Mouse (Mus musculus): ENCODE data around the gene Tex26. TPM values are rescaled to one million over a fixed set of nuclear protein-coding genes. Genes with fewer than 3 reads are reported as not detected.

Tex26 gene
- polyA plus RNA-seq, 1 experiment from 2014 or later, result 1.7 TPM

DNA sequence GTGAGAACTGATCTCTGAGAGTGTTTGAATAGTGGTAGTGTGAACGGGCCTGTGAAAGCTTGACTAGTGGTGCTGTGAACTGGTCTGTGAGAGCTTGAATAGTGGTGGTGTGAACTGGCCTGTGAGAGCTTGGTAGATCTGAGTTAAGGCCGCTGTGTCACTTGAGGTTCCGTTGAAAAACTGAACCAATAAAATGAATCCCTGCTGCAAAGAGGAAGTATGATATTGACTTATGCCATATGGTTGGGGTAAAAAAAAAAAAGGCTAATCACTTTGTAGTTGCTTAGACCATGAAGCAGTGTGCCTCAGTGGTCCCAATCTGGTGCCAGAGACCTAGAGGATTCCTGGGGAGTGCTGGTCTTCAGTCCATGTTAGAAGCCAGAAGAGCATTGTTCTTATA is 30.0 kb upstream of the Tex26 start:
- Histone ChIP-seq H3K36me3 (ENCODE audit: control insufficient read depth, insufficient read depth, low read length) (no peaks in the 10 kb centered on the region), H3K9ac (ENCODE audit: low read length) (no peak overlapping the region), H3K27me3 (ENCODE audit: control insufficient read depth, insufficient read depth, low read length) (peaks cover 9% of the 10 kb centered on the region; the same call in 1 of the 2 replicates), H3K27ac (ENCODE audit: low read depth, low read length) (no peak overlapping the region), H3K4me2 (ENCODE audit: low read depth, low read length, severe bottlenecking) (no peak overlapping the region), H3K4me3 (ENCODE audit: low read depth, low read length) (no peak overlapping the region), H3K4me1 (replicated peaks; ENCODE audit: control insufficient read depth, insufficient read depth, low read length) (peaks cover 8% of the 10 kb centered on the region; the same call in 1 of the 2 replicates), H3K9me3 (ENCODE audit: control insufficient read depth, low read length) (no peaks in the 10 kb centered on the region)
- ATAC-seq (replicated peaks; ENCODE audit: low FRiP score) (no peak), DNase-seq (ENCODE audit: low spot score) (no peak)
- WGBS, result 91% methylated on average over 3 of the region's 3 CpGs

DNA sequence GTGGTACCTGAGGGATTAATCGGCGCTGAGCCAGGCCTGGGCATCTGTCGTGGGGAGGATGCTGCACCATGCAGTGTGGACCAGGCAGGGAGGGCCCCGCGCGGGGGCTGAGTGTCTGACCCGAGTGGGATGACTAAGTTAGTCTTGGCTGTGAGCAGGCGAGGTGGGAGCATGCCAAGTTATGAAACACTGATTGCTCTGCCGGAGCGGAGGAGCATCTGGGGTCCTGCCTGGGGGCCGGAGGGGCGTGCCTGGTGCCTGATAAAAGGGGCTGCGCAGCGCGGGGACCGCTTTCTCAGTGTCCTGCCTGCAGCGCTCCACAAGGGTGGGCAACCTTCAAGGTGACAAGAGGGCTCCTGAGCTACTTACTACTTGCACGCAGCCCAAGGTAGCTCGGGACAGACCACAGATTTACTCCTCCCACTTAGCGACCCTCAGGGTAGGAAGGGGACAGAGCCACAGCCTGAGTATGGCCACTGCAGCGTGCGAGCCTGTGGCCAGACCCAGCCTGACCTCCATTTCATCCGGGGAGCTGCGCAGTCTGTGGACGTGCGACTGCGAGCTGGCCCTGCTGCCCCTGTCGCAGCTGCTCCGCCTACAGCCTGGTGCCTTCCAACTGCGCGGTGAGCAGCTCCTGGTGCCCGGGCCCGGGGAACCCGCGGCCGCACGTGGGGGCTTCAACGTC is 27.8 kb upstream of the Tex26 start, which contains the start of gene Medag:
TSS of gene Medag (plus strand) at position 241 of the 685 bp plus-strand sequence.
- no peak within 1 kb of the TSS for H3K27ac ChIP-seq (ENCODE audit: low read depth, low read length)
- ATAC-seq (replicated peaks; ENCODE audit: low FRiP score) (peak; percentile 71), DNase-seq (ENCODE audit: low spot score) (peak; percentile 71)
- peak within 1 kb of the TSS; percentile 14 for H3K4me3 ChIP-seq (ENCODE audit: low read depth, low read length)
- H3K36me3 ChIP-seq (ENCODE audit: control insufficient read depth, insufficient read depth, low read length), result no peaks in the 10 kb centered on the region
- 3% methylated on average over 38 of the region's 38 CpGs for WGBS
- H3K4me2 ChIP-seq (ENCODE audit: low read depth, low read length, severe bottlenecking), result peak within 1 kb of the TSS; percentile 47
- peaks cover 9% of the 10 kb centered on the region; the same call in 1 of the 2 replicates for H3K27me3 ChIP-seq (ENCODE audit: control insufficient read depth, insufficient read depth, low read length)
- H3K9ac ChIP-seq (ENCODE audit: low read length), result peak within 1 kb of the TSS; percentile 43
- peaks cover 8% of the 10 kb centered on the region; the same call in 1 of the 2 replicates for H3K4me1 ChIP-seq (replicated peaks; ENCODE audit: control insufficient read depth, insufficient read depth, low read length)
- H3K9me3 ChIP-seq (ENCODE audit: control insufficient read depth, low read length), result no peaks in the 10 kb centered on the region

DNA sequence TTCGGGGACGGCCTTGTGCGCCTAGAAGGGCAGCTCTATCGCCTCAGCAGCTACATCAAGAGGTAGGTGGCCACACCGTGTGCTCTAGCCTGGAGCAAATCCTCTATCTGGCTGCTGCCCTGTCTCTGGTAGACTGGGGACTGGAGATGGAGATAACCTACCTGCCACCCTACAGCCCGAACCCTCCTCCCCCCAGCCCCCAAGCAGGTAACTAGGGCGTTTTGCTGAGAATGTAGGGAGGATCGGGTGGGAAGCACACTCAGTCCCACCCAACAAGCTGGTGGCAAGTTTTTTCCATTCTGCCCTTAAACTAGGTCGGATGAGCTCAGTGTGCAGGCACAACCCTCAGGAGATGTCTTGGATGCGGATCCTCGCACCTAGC is 27.3 kb upstream of the Tex26 start:
- peaks cover 8% of the 10 kb centered on the region; the same call in 1 of the 2 replicates for H3K4me1 ChIP-seq (replicated peaks; ENCODE audit: control insufficient read depth, insufficient read depth, low read length)
- no peak overlapping the region for H3K27ac ChIP-seq (ENCODE audit: low read depth, low read length)
- DNase-seq (ENCODE audit: low spot score), result no peak
- no peak for ATAC-seq (replicated peaks; ENCODE audit: low FRiP score)
- H3K9me3 ChIP-seq (ENCODE audit: control insufficient read depth, low read length), result no peaks in the 10 kb centered on the region
- H3K36me3 ChIP-seq (ENCODE audit: control insufficient read depth, insufficient read depth, low read length), result no peaks in the 10 kb centered on the region
- H3K27me3 ChIP-seq (ENCODE audit: control insufficient read depth, insufficient read depth, low read length), result peaks cover 9% of the 10 kb centered on the region; the same call in 1 of the 2 replicates
- H3K4me2 ChIP-seq (ENCODE audit: low read depth, low read length, severe bottlenecking), result peak overlapping the region; percentile 47
- 37% methylated on average over 11 of the region's 11 CpGs for WGBS
- peak overlapping the region; percentile 14 for H3K4me3 ChIP-seq (ENCODE audit: low read depth, low read length)
- H3K9ac ChIP-seq (ENCODE audit: low read length), result peak overlapping the region; percentile 43

DNA sequence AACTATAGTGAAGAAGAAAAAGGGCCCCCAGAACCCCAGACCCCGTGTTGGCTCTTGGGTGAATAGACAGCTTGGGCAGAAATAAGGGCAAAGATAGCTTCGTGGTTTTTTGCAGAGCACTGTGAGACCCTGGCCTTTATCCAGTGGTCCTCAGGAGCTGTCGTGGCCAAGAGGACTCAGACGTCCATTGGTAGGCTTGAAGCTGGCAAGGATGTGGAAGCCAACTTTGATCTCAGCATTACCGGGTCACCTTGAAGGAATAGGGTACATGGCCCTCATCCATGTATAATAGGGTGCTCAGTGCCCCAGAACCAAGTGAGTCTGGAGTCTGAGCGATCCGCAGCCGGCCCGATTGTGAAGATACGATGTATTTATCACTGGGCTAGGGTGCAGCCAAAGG is 26.8 kb upstream of the Tex26 start:
- no peak overlapping the region for H3K9ac ChIP-seq (ENCODE audit: low read length)
- ATAC-seq (replicated peaks; ENCODE audit: low FRiP score), result no peak
- H3K4me1 ChIP-seq (replicated peaks; ENCODE audit: control insufficient read depth, insufficient read depth, low read length), result peaks cover 8% of the 10 kb centered on the region; the same call in 1 of the 2 replicates
- peaks cover 9% of the 10 kb centered on the region; the same call in 1 of the 2 replicates for H3K27me3 ChIP-seq (ENCODE audit: control insufficient read depth, insufficient read depth, low read length)
- no peaks in the 10 kb centered on the region for H3K9me3 ChIP-seq (ENCODE audit: control insufficient read depth, low read length)
- no peak overlapping the region for H3K27ac ChIP-seq (ENCODE audit: low read depth, low read length)
- H3K36me3 ChIP-seq (ENCODE audit: control insufficient read depth, insufficient read depth, low read length), result no peaks in the 10 kb centered on the region
- 92% methylated on average over 10 of the region's 10 CpGs for WGBS
- DNase-seq (ENCODE audit: low spot score), result no peak
- H3K4me2 ChIP-seq (ENCODE audit: low read depth, low read length, severe bottlenecking), result no peak overlapping the region
- H3K4me3 ChIP-seq (ENCODE audit: low read depth, low read length), result no peak overlapping the region

DNA sequence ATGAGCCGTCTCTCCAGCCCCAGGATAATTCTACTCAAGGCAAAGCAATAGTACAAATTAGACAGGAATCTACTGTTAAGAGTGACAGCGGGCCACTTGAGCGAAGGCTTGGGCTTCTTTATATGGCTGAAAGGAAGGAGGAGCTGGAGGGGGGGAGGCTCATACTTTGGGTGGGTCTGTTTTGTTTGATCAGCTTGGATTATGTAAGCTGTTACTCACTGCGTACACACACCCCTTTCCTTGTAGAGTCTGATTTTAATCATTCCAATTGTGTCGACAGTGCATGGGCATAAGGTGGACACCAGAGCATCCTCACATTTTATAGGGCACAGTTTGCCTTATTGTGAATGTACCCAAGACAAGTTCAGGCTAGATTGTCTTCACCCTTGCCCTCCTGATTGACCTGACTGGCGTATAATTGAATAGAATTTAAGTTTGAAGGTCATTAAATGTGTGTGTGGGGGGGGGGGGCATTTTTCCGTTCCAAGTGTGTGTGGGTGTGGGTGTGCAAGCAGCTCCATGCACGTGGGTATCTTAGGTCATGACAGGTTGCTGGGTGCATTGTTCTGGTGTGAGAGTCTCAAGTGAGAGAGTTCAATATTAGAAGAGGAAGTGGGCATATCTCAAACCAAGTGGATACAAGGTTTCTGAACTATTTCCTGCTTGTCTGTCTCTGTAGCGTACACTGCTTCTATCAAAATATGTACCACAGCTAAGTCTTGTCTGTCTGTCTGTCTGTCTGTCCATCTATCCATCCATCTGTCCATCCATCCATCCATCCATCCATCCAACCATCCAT is 24.9 kb upstream of the Tex26 start:
- 86% methylated on average over 9 of the region's 9 CpGs for WGBS
- H3K4me3 ChIP-seq (ENCODE audit: low read depth, low read length), result no peak overlapping the region
- no peak for ATAC-seq (replicated peaks; ENCODE audit: low FRiP score)

DNA sequence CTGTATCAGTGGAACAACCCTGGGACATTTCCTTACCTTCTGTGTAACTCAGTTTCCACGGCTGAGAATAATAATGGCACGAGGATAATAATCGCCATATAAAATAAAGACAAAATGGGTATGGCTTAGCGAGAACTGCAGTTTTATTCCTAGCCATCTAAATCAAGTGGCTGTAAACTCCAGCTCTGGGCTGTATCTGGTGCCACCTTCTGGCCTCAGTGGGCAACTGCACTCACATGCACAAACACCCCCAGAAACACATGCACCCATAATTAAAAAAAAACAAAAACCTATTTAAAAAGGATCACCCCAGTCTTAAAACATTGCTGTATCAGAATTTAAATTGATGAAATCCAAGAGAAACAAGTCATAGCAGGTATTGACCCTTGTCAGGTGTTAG is 22.1 kb upstream of the Tex26 start:
- H3K4me1 ChIP-seq (replicated peaks; ENCODE audit: control insufficient read depth, insufficient read depth, low read length), result no peaks in the 10 kb centered on the region
- H3K36me3 ChIP-seq (ENCODE audit: control insufficient read depth, insufficient read depth, low read length), result no peaks in the 10 kb centered on the region
- no peaks in the 10 kb centered on the region for H3K9me3 ChIP-seq (ENCODE audit: control insufficient read depth, low read length)
- ATAC-seq (replicated peaks; ENCODE audit: low FRiP score), result no peak
- H3K27me3 ChIP-seq (ENCODE audit: control insufficient read depth, insufficient read depth, low read length), result peaks cover 4% of the 10 kb centered on the region; the same call in 1 of the 2 replicates
- H3K4me3 ChIP-seq (ENCODE audit: low read depth, low read length), result no peak overlapping the region
- H3K9ac ChIP-seq (ENCODE audit: low read length), result no peak overlapping the region
- H3K4me2 ChIP-seq (ENCODE audit: low read depth, low read length, severe bottlenecking), result no peak overlapping the region
- WGBS, result 97% methylated on average over 4 of the region's 4 CpGs
- DNase-seq (ENCODE audit: low spot score), result no peak
- no peak overlapping the region for H3K27ac ChIP-seq (ENCODE audit: low read depth, low read length)

More for the DNA sequence above, 24.9 kb upstream of the Tex26 start:
- Histone ChIP-seq H3K27me3 (ENCODE audit: control insufficient read depth, insufficient read depth, low read length) (peaks cover 9% of the 10 kb centered on the region; the same call in 1 of the 2 replicates), H3K36me3 (ENCODE audit: control insufficient read depth, insufficient read depth, low read length) (no peaks in the 10 kb centered on the region), H3K4me1 (replicated peaks; ENCODE audit: control insufficient read depth, insufficient read depth, low read length) (peaks cover 8% of the 10 kb centered on the region; the same call in 1 of the 2 replicates), H3K9ac (ENCODE audit: low read length) (no peak overlapping the region), H3K27ac (ENCODE audit: low read depth, low read length) (no peak overlapping the region), H3K9me3 (ENCODE audit: control insufficient read depth, low read length) (no peaks in the 10 kb centered on the region), H3K4me2 (ENCODE audit: low read depth, low read length, severe bottlenecking) (no peak overlapping the region)
- DNase-seq (ENCODE audit: low spot score), result no peak

DNA sequence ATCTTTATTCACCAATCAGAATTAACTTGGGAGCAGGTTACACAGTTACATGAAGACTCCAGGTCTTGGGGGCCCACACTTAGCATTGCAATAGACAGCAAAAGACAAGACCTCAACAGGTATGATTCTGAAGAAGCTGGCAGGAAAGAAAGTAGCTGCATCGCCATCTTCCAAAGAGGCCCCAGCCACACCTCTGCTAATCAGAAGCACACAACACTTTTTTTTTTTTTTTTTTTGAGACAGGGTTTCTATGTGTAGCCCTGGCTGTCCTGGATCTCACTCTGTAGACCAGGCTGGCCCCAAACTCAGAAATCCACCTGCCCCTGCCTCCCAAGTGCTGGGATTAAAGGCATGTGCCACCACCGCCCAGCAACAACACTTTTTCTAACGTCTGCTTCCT is 12.9 kb upstream of the Tex26 start:
- 94% methylated on average over 3 of the region's 3 CpGs for WGBS
- no peaks in the 10 kb centered on the region for H3K36me3 ChIP-seq (ENCODE audit: control insufficient read depth, insufficient read depth, low read length)
- no peak overlapping the region for H3K4me2 ChIP-seq (ENCODE audit: low read depth, low read length, severe bottlenecking)
- peaks cover 12% of the 10 kb centered on the region for H3K4me1 ChIP-seq (replicated peaks; ENCODE audit: control insufficient read depth, insufficient read depth, low read length)
- H3K4me3 ChIP-seq (ENCODE audit: low read depth, low read length), result no peak overlapping the region
- no peak overlapping the region for H3K27ac ChIP-seq (ENCODE audit: low read depth, low read length)
- no peaks in the 10 kb centered on the region for H3K27me3 ChIP-seq (ENCODE audit: control insufficient read depth, insufficient read depth, low read length)
- ATAC-seq (replicated peaks; ENCODE audit: low FRiP score) (no peak), DNase-seq (ENCODE audit: low spot score) (no peak)
- H3K9me3 ChIP-seq (ENCODE audit: control insufficient read depth, low read length), result no peaks in the 10 kb centered on the region
- no peak overlapping the region for H3K9ac ChIP-seq (ENCODE audit: low read length)

DNA sequence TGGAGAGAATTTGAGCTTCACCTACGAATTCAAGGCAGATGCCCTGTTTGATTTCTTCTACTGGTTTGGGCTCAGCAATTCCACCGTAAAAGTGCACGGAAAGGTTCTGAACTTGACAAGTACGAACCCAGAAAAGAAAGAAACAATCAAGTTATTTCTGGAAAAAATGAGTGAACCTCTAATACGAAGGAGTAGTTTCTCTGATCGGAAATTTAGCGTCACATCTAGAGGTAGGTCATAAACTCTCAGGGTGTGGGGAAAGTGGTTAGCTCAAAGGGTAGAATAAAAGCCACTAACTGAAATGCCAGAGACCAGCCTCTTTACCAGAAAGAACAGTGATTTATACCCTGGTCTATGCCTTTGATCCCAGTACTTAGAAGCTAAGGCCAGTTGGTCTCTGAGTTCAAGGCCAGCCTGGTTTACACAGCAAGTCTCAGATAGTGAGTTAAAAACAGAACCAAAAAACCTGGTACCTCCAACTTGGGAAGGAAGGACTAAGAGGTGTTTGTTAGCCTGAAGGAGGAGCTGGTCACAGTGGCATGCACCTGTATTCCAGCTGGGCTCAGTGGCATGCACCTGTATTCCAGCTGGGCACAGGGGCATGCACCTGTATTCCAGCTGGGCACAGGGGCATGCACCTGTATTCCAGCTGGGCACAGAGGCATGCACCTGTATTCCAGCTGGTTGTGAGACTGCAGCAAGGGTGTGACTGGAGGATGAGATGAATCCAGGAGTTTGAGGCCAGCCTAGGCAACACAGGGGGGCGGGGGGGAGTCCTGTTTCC is 12.0 kb upstream of the Tex26 start:
- no peak for DNase-seq (ENCODE audit: low spot score)
- Histone ChIP-seq H3K9ac (ENCODE audit: low read length) (no peak overlapping the region), H3K27me3 (ENCODE audit: control insufficient read depth, insufficient read depth, low read length) (no peaks in the 10 kb centered on the region), H3K4me3 (ENCODE audit: low read depth, low read length) (no peak overlapping the region), H3K27ac (ENCODE audit: low read depth, low read length) (peak overlapping the region; percentile 75; the same call in 1 of the 2 replicates), H3K9me3 (ENCODE audit: control insufficient read depth, low read length) (no peaks in the 10 kb centered on the region), H3K36me3 (ENCODE audit: control insufficient read depth, insufficient read depth, low read length) (no peaks in the 10 kb centered on the region), H3K4me1 (replicated peaks; ENCODE audit: control insufficient read depth, insufficient read depth, low read length) (peaks cover 12% of the 10 kb centered on the region), H3K4me2 (ENCODE audit: low read depth, low read length, severe bottlenecking) (no peak overlapping the region)
- ATAC-seq (replicated peaks; ENCODE audit: low FRiP score), result no peak
- WGBS, result 95% methylated on average over 8 of the region's 8 CpGs
